Mouse (Mus musculus): ENCODE data around the gene Itsn1. TPM values are rescaled to one million over a fixed set of nuclear protein-coding genes. Genes with fewer than 3 reads are reported as not detected.

Gene Itsn1
- polyA plus RNA-seq, 1 experiment from 2014 or later, result 79.2 TPM

DNA sequence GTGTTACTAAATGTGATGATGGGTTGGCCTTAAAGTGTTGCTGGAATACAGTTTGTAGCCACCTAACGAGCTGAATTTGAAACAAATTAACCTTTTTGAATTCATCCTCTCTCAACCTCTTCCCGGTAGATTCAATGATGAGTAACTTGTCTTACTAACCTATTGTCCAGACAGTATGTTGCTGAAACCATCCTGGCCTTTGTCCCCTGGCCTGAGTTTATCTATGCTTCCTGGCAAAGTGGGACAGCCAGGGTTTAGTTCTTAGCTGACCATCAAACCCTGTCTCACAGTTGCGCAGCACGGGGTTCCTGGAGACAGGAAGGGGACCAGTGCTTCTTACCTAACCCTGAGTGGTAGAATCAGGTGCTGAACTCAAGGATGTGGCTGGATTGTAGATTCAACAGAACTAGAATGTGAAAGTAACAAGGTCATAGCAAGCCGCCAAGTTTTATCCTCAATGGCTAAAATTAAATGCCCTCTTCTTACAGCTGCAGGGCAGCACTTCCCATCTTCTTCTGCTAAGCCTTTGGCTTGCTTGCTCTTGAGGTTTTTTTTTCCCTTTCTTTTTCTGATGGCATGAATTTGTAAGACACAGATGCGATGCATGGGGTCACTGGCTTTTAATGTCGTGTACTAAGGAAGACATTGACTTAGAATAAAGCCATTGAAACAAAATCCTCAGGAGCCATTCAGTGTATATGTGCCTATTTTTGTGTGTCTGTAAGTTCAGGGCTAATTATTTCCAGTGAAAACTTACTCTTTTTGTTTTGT, 7.2 kb downstream of the Itsn1 start:
- no peaks in the 10 kb centered on the region for H3K27me3 ChIP-seq
- no peak overlapping the region for H3K4me2 ChIP-seq (replicated peaks)
- H3K4me3 ChIP-seq, result no peak overlapping the region
- H3K36me3 ChIP-seq, result no peaks in the 10 kb centered on the region
- H3K9me3 ChIP-seq (replicated peaks), result no peaks in the 10 kb centered on the region
- no peak overlapping the region for H3K27ac ChIP-seq
- no peak for ATAC-seq (ENCODE audit: low FRiP score)
- H3K9ac ChIP-seq, result no peak overlapping the region
- peaks cover 68% of the 10 kb centered on the region for H3K4me1 ChIP-seq
- 75% methylated on average over 7 of the region's 7 CpGs for WGBS

DNA sequence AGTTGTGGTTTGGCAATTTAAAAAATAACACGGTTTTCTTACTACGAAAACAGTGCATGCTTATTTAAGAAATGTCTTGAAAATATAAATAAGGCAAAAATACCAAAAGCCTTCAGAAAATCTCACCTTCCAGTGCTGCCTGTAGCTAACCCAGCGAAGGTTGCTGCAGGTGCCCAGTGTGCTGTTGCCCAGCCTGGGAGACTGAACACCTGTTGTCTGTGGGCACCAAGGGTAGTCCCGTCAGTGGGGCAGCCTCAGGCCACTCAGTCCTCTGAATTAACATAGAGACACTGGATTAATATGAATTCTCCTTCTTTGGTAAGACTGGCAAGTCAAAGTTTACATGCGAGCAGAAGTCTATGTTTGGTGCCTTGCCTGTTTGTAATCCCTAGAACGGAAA, 9.4 kb downstream of the Itsn1 start:
- WGBS, result 86% methylated on average over 6 of the region's 6 CpGs
- Histone ChIP-seq H3K27ac (no peak overlapping the region), H3K36me3 (no peaks in the 10 kb centered on the region), H3K27me3 (no peaks in the 10 kb centered on the region), H3K4me3 (no peak overlapping the region), H3K9ac (no peak overlapping the region), H3K9me3 (replicated peaks) (no peaks in the 10 kb centered on the region), H3K4me1 (peaks cover 60% of the 10 kb centered on the region), H3K4me2 (replicated peaks) (no peak overlapping the region)
- no peak for ATAC-seq (ENCODE audit: low FRiP score)

DNA sequence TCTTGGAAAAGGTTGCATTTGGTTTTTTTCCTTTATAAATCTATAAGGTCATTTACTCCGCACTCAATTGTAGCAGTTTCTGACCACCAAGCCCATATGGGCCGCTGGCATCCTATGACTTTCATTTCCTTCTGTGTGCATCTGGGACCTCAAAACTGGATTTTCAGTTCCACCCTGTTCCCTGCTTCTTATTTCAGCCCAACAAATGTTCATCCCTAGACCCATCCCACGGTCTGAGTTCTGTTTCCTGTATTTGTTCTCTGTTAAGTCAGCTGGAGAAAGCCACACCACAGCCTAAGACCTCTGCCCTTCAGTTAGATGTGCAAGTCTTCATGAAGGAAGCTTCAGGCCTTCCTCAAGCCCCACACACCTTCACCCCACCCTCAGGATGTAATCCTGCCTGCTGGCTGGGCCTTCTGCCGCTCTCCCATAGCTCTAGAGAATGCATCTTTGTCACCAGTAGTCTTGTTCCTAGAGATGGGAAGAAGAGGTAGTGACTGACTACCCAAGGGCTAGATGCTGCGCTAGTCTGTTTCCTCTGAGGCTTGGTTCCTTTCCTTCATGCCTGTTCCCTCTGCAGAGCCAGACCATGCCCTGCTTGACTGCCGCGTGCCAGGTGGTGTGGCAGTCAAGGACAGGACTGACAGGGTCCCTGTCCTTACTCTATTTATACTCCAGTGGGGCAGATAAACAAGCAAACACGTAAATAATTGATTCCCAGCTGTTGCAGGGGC, 11.3 kb downstream of the Itsn1 start:
- Histone ChIP-seq H3K9ac (no peak overlapping the region), H3K27ac (peak overlapping the region; percentile 12; the same call in 1 of the 2 replicates), H3K4me1 (peaks cover 52% of the 10 kb centered on the region)

DNA sequence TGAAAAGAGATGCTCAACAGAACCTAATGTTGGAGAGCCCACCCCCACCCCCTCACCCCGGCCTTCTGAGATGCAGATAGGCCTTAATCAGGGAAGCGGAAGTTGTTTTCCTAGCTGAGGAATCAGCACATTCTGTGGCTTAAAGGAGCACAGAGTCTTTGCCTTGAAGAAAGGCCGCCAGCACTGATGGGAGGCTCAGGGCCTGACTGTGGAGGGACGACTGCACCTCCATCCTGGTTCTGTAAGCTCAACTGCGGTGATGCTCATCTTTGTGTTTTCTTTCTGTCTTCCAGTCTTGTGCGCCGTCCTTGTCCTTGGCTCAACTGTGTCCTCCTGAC, 11.8 kb downstream of the Itsn1 start:
- 54% methylated on average over 7 of the region's 7 CpGs for WGBS
- no peak overlapping the region for H3K9ac ChIP-seq

More for the DNA sequence above, 11.3 kb downstream of the Itsn1 start:
- WGBS, result 64% methylated on average over 8 of the region's 8 CpGs
- no peak for ATAC-seq (ENCODE audit: low FRiP score)
- Histone ChIP-seq H3K4me3 (no peak overlapping the region), H3K36me3 (no peaks in the 10 kb centered on the region), H3K9me3 (replicated peaks) (no peaks in the 10 kb centered on the region), H3K4me2 (replicated peaks) (no peak overlapping the region), H3K27me3 (no peaks in the 10 kb centered on the region)

DNA sequence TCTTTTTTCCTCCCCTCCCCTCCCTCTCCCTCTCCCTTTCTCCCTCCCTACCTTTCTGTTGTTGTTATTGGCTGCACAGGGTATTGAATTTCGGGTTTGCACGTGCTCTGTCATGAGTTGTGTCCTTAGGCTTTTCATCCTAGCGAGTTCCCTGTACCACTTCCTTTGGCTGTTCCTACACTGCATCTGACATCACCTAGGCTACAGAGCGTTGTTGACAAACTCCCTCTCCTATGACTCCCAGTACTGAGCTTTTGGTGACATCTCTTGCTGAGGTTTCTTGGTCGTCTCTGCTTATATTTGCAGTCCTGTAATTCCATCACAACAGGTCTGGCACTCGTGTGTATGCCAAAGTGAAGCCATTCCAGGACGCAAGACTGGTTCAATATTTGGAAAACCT, 14.0 kb downstream of the Itsn1 start:
- ATAC-seq (ENCODE audit: low FRiP score), result no peak
- H3K27me3 ChIP-seq, result no peaks in the 10 kb centered on the region
- no peak overlapping the region for H3K9ac ChIP-seq
- H3K9me3 ChIP-seq (replicated peaks), result no peaks in the 10 kb centered on the region
- 75% methylated on average over 7 of the region's 7 CpGs for WGBS
- H3K4me3 ChIP-seq, result no peak overlapping the region
- H3K27ac ChIP-seq, result no peak overlapping the region
- peaks cover 44% of the 10 kb centered on the region for H3K4me1 ChIP-seq
- no peak overlapping the region for H3K4me2 ChIP-seq (replicated peaks)
- 0 out of 2 replicates have a peak, but pooled peaks cover 4% of the 10 kb centered on the region for H3K36me3 ChIP-seq

More for the DNA sequence above, 11.8 kb downstream of the Itsn1 start:
- Histone ChIP-seq H3K4me3 (no peak overlapping the region), H3K36me3 (no peaks in the 10 kb centered on the region), H3K4me2 (replicated peaks) (no peak overlapping the region), H3K27ac (peak overlapping the region; percentile 12; the same call in 1 of the 2 replicates), H3K9me3 (replicated peaks) (no peaks in the 10 kb centered on the region), H3K4me1 (peaks cover 54% of the 10 kb centered on the region), H3K27me3 (no peaks in the 10 kb centered on the region)
- no peak for ATAC-seq (ENCODE audit: low FRiP score)

DNA sequence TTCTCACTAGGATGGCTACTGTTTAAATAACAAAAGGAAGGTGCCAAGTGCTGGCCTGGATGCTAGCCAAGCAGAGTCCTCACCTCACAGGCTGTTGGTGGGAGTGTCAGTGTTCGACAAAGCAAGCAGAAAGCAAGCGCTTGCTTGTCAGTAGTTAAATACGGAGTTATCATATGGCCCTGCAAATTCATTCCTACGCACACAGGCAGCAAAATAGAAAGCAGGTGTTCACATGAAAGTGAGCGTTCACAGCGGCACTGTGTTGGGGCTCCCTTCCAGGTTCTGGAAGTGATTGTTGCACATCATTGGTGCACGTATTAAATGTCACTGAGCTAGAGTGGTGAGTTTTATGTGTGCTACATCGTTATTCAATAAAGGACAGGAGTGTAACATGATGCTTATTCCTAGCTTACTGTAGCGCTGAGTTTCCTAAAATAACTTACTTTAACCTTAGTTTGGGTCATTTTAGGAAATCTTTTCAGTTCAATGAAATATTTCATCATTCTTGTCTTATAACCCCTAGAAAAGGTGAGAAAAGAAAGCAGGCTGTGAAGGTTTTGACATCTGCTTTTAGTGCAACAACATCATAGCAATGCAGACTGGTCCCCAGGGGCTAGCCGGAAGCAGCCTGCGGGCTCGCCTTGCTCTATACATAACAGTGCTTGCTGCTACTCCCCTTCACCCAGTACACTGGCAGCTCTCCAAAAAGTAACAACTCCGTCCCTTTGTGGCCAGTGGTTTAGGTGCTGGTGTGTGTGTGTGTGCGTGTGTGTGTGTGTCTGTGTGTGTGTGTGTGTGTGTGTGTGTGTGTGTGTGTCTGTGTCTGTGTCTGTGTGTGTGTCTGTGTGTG, 17.2 kb downstream of the Itsn1 start:
- 0 out of 2 replicates have a peak, but pooled peaks cover 7% of the 10 kb centered on the region for H3K36me3 ChIP-seq
- H3K4me1 ChIP-seq, result peaks cover 23% of the 10 kb centered on the region
- H3K9ac ChIP-seq, result no peak overlapping the region
- no peak for ATAC-seq (ENCODE audit: low FRiP score)
- no peaks in the 10 kb centered on the region for H3K9me3 ChIP-seq (replicated peaks)
- peak overlapping the region; percentile 35; the same call in 1 of the 2 replicates for H3K27ac ChIP-seq
- no peak overlapping the region for H3K4me3 ChIP-seq
- no peaks in the 10 kb centered on the region for H3K27me3 ChIP-seq
- 66% methylated on average over 14 of the region's 14 CpGs for WGBS
- H3K4me2 ChIP-seq (replicated peaks), result no peak overlapping the region

DNA sequence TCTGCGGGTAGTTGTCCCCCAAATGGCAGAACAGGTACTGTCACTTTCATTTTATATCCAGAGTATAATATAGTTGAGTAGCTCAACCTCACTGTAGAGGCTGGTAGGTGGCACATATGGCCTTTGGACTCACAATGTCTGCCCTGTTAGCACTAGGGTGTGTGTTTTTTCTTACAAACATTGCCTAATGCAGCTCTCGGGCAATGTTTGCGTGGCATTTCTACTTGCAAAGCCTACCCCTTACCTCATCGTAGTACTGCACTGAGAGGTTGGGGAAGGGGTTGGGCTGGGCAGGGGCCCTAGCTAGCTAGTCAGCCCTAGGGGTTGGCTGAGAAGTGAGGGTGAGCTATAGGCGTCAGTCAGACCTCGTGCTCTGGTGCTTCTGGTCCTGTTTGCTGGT, 18.5 kb downstream of the Itsn1 start:
- H3K9ac ChIP-seq, result no peak overlapping the region
- 83% methylated on average over 6 of the region's 6 CpGs for WGBS
- H3K27ac ChIP-seq, result no peak overlapping the region
- no peaks in the 10 kb centered on the region for H3K9me3 ChIP-seq (replicated peaks)
- H3K4me1 ChIP-seq, result peaks cover 20% of the 10 kb centered on the region
- H3K4me3 ChIP-seq, result no peak overlapping the region
- H3K4me2 ChIP-seq (replicated peaks), result no peak overlapping the region
- no peak for ATAC-seq (ENCODE audit: low FRiP score)
- H3K36me3 ChIP-seq, result 0 out of 2 replicates have a peak, but pooled peaks cover 7% of the 10 kb centered on the region
- H3K27me3 ChIP-seq, result no peaks in the 10 kb centered on the region

DNA sequence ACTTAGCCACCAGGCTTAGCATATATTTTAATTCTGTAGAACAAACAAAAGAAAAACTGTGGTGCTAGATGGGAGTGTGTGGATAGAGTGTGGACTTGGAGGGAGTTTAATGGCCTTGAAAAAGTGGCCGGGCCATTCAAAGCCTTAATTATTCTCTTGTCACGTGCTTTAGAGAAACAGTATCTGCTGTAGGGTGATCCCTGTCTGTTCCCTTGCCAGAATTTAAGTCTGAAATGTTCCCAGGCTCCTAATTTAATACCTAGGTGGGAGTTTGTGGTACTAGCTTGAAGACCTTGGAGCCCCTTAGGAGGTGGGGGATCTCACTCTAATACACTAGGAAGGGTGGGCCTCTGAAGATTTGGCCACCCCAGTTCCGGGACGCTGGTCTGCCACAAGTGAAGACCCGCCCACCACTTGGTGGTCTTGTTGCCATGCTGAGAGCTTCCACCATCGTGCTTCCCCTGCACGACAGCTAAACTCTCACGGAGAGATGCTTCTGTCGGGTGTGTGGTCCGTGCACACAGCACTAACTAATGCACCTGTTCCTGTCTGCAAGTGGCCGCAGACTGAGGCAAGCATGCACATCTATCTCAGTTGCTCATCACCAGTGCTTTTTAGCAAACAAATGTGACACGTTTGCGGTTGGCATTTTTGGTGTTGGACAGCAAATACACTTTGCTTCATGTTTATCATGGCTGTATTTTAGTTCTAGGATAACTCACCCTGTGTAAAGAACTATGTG, 22.7 kb downstream of the Itsn1 start:
- Histone ChIP-seq H3K4me1 (0 out of 2 replicates have a peak, but pooled peaks cover 2% of the 10 kb centered on the region), H3K9me3 (replicated peaks) (no peaks in the 10 kb centered on the region), H3K4me2 (replicated peaks) (no peak overlapping the region), H3K9ac (no peak overlapping the region), H3K4me3 (no peak overlapping the region), H3K36me3 (0 out of 2 replicates have a peak, but pooled peaks cover 13% of the 10 kb centered on the region), H3K27ac (no peak overlapping the region), H3K27me3 (no peaks in the 10 kb centered on the region)
- WGBS, result 79% methylated on average over 13 of the region's 13 CpGs
- ATAC-seq (ENCODE audit: low FRiP score), result no peak

DNA sequence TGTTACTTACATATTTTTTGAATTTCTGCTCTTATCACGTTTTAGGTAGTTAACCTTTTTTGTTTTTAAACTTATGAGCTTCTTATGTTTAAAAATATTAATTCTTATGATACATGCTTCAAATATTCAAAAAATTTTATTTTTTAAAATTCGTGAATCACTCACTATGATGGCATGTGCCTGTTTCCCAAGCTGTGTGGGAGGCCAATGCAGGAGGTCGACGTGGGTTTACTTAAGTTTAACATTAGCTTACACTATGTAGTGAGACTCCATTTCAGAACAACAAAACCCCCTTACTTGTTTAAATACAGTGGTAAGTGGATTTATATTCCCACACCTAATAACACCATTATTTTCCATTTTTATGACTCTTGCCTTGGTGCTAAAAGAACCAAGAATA, 24.5 kb downstream of the Itsn1 start:
- WGBS, result 88% methylated on average over 4 of the region's 4 CpGs
- no peak overlapping the region for H3K9ac ChIP-seq

DNA sequence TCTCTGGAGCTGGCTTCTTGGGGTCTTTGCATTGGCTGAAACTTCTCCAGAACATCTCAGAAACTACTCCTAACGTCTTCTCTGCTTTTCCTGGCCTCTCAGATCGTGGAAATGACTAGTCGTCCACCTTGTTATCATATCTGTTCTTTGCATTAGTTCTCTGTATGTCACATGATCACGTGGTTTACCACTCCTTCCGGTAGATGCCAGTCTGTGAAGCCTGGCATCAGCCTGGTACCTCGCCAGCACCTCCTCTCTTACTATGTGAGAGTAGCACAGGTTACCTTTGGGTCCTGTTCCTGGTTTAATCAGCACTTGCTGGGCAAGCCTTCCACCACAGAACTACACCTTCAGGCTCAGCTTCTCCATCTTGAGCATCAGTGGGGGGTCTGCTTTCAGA, 25.9 kb downstream of the Itsn1 start:
- 88% methylated on average over 6 of the region's 6 CpGs for WGBS
- H3K9ac ChIP-seq, result no peak overlapping the region
- H3K9me3 ChIP-seq (replicated peaks), result no peaks in the 10 kb centered on the region
- no peak overlapping the region for H3K4me3 ChIP-seq
- peaks cover 7% of the 10 kb centered on the region for H3K4me1 ChIP-seq
- ATAC-seq (ENCODE audit: low FRiP score), result no peak
- no peak overlapping the region for H3K4me2 ChIP-seq (replicated peaks)
- H3K27me3 ChIP-seq, result no peaks in the 10 kb centered on the region
- H3K36me3 ChIP-seq, result 0 out of 2 replicates have a peak, but pooled peaks cover 11% of the 10 kb centered on the region
- H3K27ac ChIP-seq, result no peak overlapping the region

More for the DNA sequence above, 24.5 kb downstream of the Itsn1 start:
- no peak overlapping the region for H3K27ac ChIP-seq
- ATAC-seq (ENCODE audit: low FRiP score), result no peak
- H3K4me2 ChIP-seq (replicated peaks), result no peak overlapping the region
- 0 out of 2 replicates have a peak, but pooled peaks cover 11% of the 10 kb centered on the region for H3K36me3 ChIP-seq
- H3K9me3 ChIP-seq (replicated peaks), result no peaks in the 10 kb centered on the region
- no peaks in the 10 kb centered on the region for H3K4me1 ChIP-seq
- H3K4me3 ChIP-seq, result no peak overlapping the region
- no peaks in the 10 kb centered on the region for H3K27me3 ChIP-seq

DNA sequence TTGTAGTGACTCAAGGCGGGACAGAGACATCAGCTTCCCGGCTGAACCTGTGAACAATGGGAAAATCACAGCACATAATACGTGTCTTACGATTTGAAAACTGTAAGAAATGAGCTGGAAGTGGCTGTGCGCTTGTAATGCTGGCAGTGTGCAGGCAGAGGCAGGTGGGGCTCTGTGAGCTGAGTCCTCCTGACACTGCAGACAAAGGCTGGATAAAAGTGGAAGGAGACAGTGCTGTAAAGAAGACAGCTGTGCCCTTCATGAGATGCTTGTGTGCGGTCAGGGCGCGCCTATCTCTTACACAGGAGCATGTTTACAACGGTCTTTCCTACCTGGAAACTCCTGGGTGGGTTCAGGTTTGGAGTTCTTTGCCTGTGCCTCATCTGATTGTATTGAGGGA, 32.1 kb downstream of the Itsn1 start:
- Histone ChIP-seq H3K27me3 (no peaks in the 10 kb centered on the region), H3K27ac (no peak overlapping the region), H3K4me3 (no peak overlapping the region), H3K36me3 (peaks cover 12% of the 10 kb centered on the region; the same call in 1 of the 2 replicates), H3K4me2 (replicated peaks) (no peak overlapping the region), H3K9ac (no peak overlapping the region), H3K4me1 (peaks cover 48% of the 10 kb centered on the region), H3K9me3 (replicated peaks) (no peaks in the 10 kb centered on the region)
- 76% methylated on average over 9 of the region's 9 CpGs for WGBS
- ATAC-seq (ENCODE audit: low FRiP score), result no peak

All from hindbrain, embryonic 12.5 days (tissue).